Mouse (Mus musculus) urinary bladder, postnatal 36 days (tissue): ENCODE measurements around the gene Twistnb.

Source experiments
- DNase-seq, 2 experiments: peaks; one replicate each; pipeline ENCODE4 v3.0.0; 2022; ENCODE audit warnings: low spot score in 2 of 2, mixed read lengths in 1 of 2

The Twistnb gene

GRCm38 (mm10) chr12:33429387-33430160 lies at the start of gene Twistnb:
Gene Twistnb, plus strand, starts transcription at chr12:33429635.
- peak; percentile 94 to 97 for DNase-seq

- DNase-seq = peak; percentile 48 to 53
These were observed 40.6 kb upstream of the Twistnb start for GRCm38 (mm10) chr12:33388842-33389241.

GRCm38 (mm10) chr12:33390844-33391560 lies 38.4 kb upstream of the Twistnb start:
- DNase-seq = no peak

GRCm38 (mm10) chr12:33394804-33395623 lies 34.4 kb upstream of the Twistnb start, which contains the start of gene Efcab10:
Gene Efcab10, plus strand, starts transcription at chr12:33394854.
- DNase-seq = no peak

- DNase-seq = no peak
These were observed 26.2 kb upstream of the Twistnb start for GRCm38 (mm10) chr12:33403265-33403693.

- no peak for DNase-seq
These were observed 24.4 kb upstream of the Twistnb start for GRCm38 (mm10) chr12:33404996-33405395.

GRCm38 (mm10) chr12:33405398-33406026 lies 23.9 kb upstream of the Twistnb start:
- DNase-seq = no peak

GRCm38 (mm10) chr12:33411580-33412151 lies 17.8 kb upstream of the Twistnb start:
- no peak for DNase-seq

- DNase-seq = peak; percentile 19 to 21
These were observed 5.1 kb upstream of the Twistnb start for GRCm38 (mm10) chr12:33424329-33424728.

- no peak for DNase-seq
These were observed 2.1 kb upstream of the Twistnb start for GRCm38 (mm10) chr12:33427293-33427692.

GRCm38 (mm10) chr12:33427726-33428125 lies 1.7 kb upstream of the Twistnb start:
- DNase-seq = no peak

GRCm38 (mm10) chr12:33433812-33434211 lies 4.4 kb downstream of the Twistnb start:
- DNase-seq = no peak

GRCm38 (mm10) chr12:33434758-33435157 lies 5.3 kb downstream of the Twistnb start:
- DNase-seq = no peak

- DNase-seq = no peak
These were observed 26.0 kb downstream of the Twistnb start for GRCm38 (mm10) chr12:33455418-33455817.

- DNase-seq = no peak
These were observed 26.8 kb downstream of the Twistnb start for GRCm38 (mm10) chr12:33456242-33456641.

- no peak for DNase-seq
These were observed 51.5 kb downstream of the Twistnb start for GRCm38 (mm10) chr12:33480975-33481374.

GRCm38 (mm10) chr12:33482931-33483330 lies 53.5 kb downstream of the Twistnb start:
- no peak for DNase-seq
